Mouse (Mus musculus) spleen, adult 2 months (tissue): ENCODE measurements around the gene Csnk2b.

Source experiments
- CTCF ChIP-seq: fragments of 200-500 bp; IDR thresholded peaks from 2 replicates; pipeline ENCODE4 v1.5.1; 2011; ENCODE audit warnings: mild to moderate bottlenecking, inconsistent platforms; ENCODE audit not compliant: insufficient read depth, insufficient read length, insufficient replicate concordance; ENCODE audit errors: extremely low read depth
- POLR2A ChIP-seq: fragments of 200-500 bp; IDR thresholded peaks from 2 replicates; pipeline ENCODE4 v1.6.1; 2011; ENCODE audit warnings: low read depth, low read length, inconsistent platforms

GRCm38 (mm10) chr17:35168541-35169207 lies 46.8 kb upstream of the Csnk2b start:
- TF ChIP-seq POLR2A (no peak), CTCF (peak; percentile 30; the same call in 1 of the 2 replicates)
